In the genomic region with DNA sequence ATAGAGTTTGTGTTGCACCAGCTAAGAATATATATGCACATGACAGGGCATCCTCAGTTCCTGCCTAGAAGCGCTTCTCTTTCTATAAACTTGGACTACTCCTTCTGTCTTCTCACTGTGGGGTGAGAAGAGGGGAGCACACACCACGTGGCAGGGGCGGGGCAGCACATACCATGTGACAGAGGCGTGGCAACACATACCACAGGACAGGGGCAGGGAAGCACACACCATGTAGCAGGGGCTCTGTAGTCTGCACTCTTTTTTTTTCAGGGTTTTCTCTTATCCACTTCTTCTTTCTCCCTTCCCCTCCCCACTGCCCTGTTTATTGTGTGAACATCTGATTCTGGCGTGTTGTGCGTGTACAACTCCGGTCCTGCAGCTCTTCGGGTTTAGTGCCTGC, we compare ENCODE assay signal across 18 mouse cellular contexts.
DNase-seq lines count a peak whose midpoint lies in the region; ATAC-seq and TF ChIP-seq lines count a peak whose summit lies in the region.
"Had no signal": no experiment of that assay in that cellular context is flagged by ENCODE, and none has a peak within 500 bp of the region (broad histone marks: within the 10 kb centered on the region; RNA-seq: fewer than 3 reads in every experiment).

No protein-coding gene starts in this region.

- H3K4me1 ChIP-seq in liver, embryonic 16.5 days (ENCODE audit: control insufficient read depth, low read depth, low read length) = no peaks in the 10 kb centered on the region
- H3K4me1 ChIP-seq in midbrain, embryonic 14.5 days (ENCODE audit: control insufficient read depth, insufficient read depth, low read length) = no peaks in the 10 kb centered on the region
- H3K4me1 ChIP-seq: heart, embryonic 15.5 days; neural tube, embryonic 15.5 days had no signal

- peak; percentile 69 for ATAC-seq in common myeloid progenitor, adult 5-6 weeks (replicated peaks; ENCODE audit: low read depth, poor library complexity, severe bottlenecking)
- 0 out of 2 replicates have a peak, but pooled peaks have one; percentile 16 for ATAC-seq in liver, embryonic 16.5 days (ENCODE audit: low read depth)
- ATAC-seq in midbrain, embryonic 14.5 days (ENCODE audit: low FRiP score, low TSS enrichment) = no peak
- ATAC-seq: Patski had no signal

- H3K9ac ChIP-seq in liver, embryonic 16.5 days (ENCODE audit: low read depth, low read length) = no peak overlapping the region
- no peak overlapping the region for H3K9ac ChIP-seq in midbrain, embryonic 14.5 days (replicated peaks; ENCODE audit: low read length)
- H3K9ac ChIP-seq: heart, embryonic 15.5 days; hindbrain, embryonic 12.5 days; neural tube, embryonic 15.5 days had no signal

- peak; percentile 27 for DNase-seq in thymus, postnatal 0 days (ENCODE audit: low spot score)
- no peak for DNase-seq in thymus, adult 18-20 months
- no peak for DNase-seq in gastrocnemius, postnatal 25 days
- no peak for DNase-seq in left cerebral cortex, adult 2 months (ENCODE audit: extremely low spot score in 1 of 2, low spot score in 2 of 2)
- no peak for DNase-seq in midbrain, embryonic 14.5 days
- DNase-seq: cerebellum, adult 11 months; cerebellum, postnatal 25 days; kidney, adult 11 months; kidney, postnatal 14 days; layer of hippocampus, adult 9-11 months; retina, postnatal 1 day had no signal

- H3K9me3 ChIP-seq in liver, embryonic 16.5 days (replicated peaks; ENCODE audit: control insufficient read depth, low read length) = no peaks in the 10 kb centered on the region
- no peaks in the 10 kb centered on the region for H3K9me3 ChIP-seq in midbrain, embryonic 14.5 days (ENCODE audit: control insufficient read depth, low read length)
- H3K9me3 ChIP-seq: forebrain, embryonic 10.5 days; heart, embryonic 15.5 days; hindbrain, embryonic 12.5 days; neural tube, embryonic 15.5 days had no signal

- no peaks in the 10 kb centered on the region; the same call in 1 of the 2 replicates for H3K36me3 ChIP-seq in liver, embryonic 16.5 days (ENCODE audit: control insufficient read depth, insufficient read depth)
- H3K36me3 ChIP-seq in midbrain, embryonic 14.5 days (ENCODE audit: control insufficient read depth, insufficient read depth, low read length) = no peaks in the 10 kb centered on the region
- H3K36me3 ChIP-seq: forebrain, embryonic 10.5 days; heart, embryonic 15.5 days; hindbrain, embryonic 12.5 days; neural tube, embryonic 15.5 days had no signal

- 65% methylated on average over 8 of the region's 8 CpGs for WGBS in liver, embryonic 16.5 days (ENCODE audit: insufficient replicate concordance)
- WGBS in midbrain, embryonic 14.5 days = 81% methylated on average over 8 of the region's 8 CpGs

- H3K27ac ChIP-seq in liver, embryonic 16.5 days (ENCODE audit: low read length) = no peak overlapping the region
- no peak overlapping the region for H3K27ac ChIP-seq in left cerebral cortex, adult 2 months
- H3K27ac ChIP-seq in midbrain, embryonic 14.5 days (replicated peaks; ENCODE audit: low read depth, low read length) = no peak overlapping the region
- H3K27ac ChIP-seq: forebrain, embryonic 10.5 days; heart, embryonic 15.5 days; hindbrain, embryonic 12.5 days; neural tube, embryonic 15.5 days had no signal

- intact Hi-C loops in left cerebral cortex, adult 2 months (cut with DNase I) = no loop called here

- TF ChIP-seq CTCF in left cerebral cortex, adult 2 months (IDR thresholded peaks at IDR 0.05) = no peak

- H3K4me3 ChIP-seq in liver, embryonic 16.5 days (ENCODE audit: low read depth, low read length) = no peak overlapping the region
- no peak overlapping the region for H3K4me3 ChIP-seq in left cerebral cortex, adult 2 months
- H3K4me3 ChIP-seq in midbrain, embryonic 14.5 days (replicated peaks; ENCODE audit: low read depth, low read length) = no peak overlapping the region
- H3K4me3 ChIP-seq: forebrain, embryonic 10.5 days; heart, embryonic 15.5 days; hindbrain, embryonic 12.5 days; neural tube, embryonic 15.5 days had no signal

- H3K27me3 ChIP-seq in liver, embryonic 16.5 days (ENCODE audit: control insufficient read depth, insufficient read depth, low read depth, low read length) = no peaks in the 10 kb centered on the region
- no peaks in the 10 kb centered on the region for H3K27me3 ChIP-seq in midbrain, embryonic 14.5 days (ENCODE audit: control insufficient read depth, insufficient read depth, low read length)
- H3K27me3 ChIP-seq: heart, embryonic 15.5 days; hindbrain, embryonic 12.5 days; neural tube, embryonic 15.5 days; Patski had no signal

- H3K4me2 ChIP-seq in liver, embryonic 16.5 days (ENCODE audit: low read depth, low read length) = no peak overlapping the region
- no peak overlapping the region for H3K4me2 ChIP-seq in midbrain, embryonic 14.5 days (ENCODE audit: low read length)
- H3K4me2 ChIP-seq: heart, embryonic 15.5 days; hindbrain, embryonic 12.5 days; neural tube, embryonic 15.5 days had no signal
